Mouse (Mus musculus): ENCODE measurements around the gene Cwc25. TPM values are rescaled to one million over a fixed set of nuclear protein-coding genes. Genes with fewer than 3 reads are reported as not detected.

The Cwc25 gene
- polyA plus RNA-seq, 1 experiment from 2014 or later = 16.8 TPM

- Histone ChIP-seq H3K4me3 (ENCODE audit: low read depth, low read length) (peak overlapping the region; percentile 89), H3K27me3 (ENCODE audit: control insufficient read depth, insufficient read depth, low read length) (no peaks in the 10 kb centered on the region), H3K9me3 (ENCODE audit: control insufficient read depth, low read depth, low read length) (no peaks in the 10 kb centered on the region), H3K36me3 (ENCODE audit: control insufficient read depth, insufficient read depth, low read length) (no peaks in the 10 kb centered on the region), H3K9ac (replicated peaks; ENCODE audit: low read depth, low read length) (peak overlapping the region; percentile 96), H3K27ac (ENCODE audit: low read length) (peak overlapping the region; percentile 99), H3K4me2 (replicated peaks; ENCODE audit: low read depth, low read length) (peak overlapping the region; percentile 93), H3K4me1 (ENCODE audit: control insufficient read depth, insufficient read depth, low read length) (peaks cover 49% of the 10 kb centered on the region)
- peak; percentile 50 for ATAC-seq (ENCODE audit: insufficient number of reproducible peaks, insufficient read depth, low FRiP score, low read depth)
- 0% methylated on average over 9 of the region's 9 CpGs for WGBS
Measured at GRCm38 (mm10) chr11:97699626-97700002, 66.7 kb downstream of the Cwc25 start.

GRCm38 (mm10) chr11:97698741-97699611 is 67.4 kb downstream of the Cwc25 start:
- H3K4me1 ChIP-seq (ENCODE audit: control insufficient read depth, insufficient read depth, low read length) = peaks cover 49% of the 10 kb centered on the region

GRCm38 (mm10) chr11:97697891-97698529 is 68.3 kb downstream of the Cwc25 start:
- peak overlapping the region; percentile 89 for H3K4me3 ChIP-seq (ENCODE audit: low read depth, low read length)
- peak overlapping the region; percentile 96 for H3K9ac ChIP-seq (replicated peaks; ENCODE audit: low read depth, low read length)
- H3K4me2 ChIP-seq (replicated peaks; ENCODE audit: low read depth, low read length) = peak overlapping the region; percentile 93
- H3K27ac ChIP-seq (ENCODE audit: low read length) = peak overlapping the region; percentile 99
- H3K9me3 ChIP-seq (ENCODE audit: control insufficient read depth, low read depth, low read length) = no peaks in the 10 kb centered on the region
- no peak for ATAC-seq (ENCODE audit: insufficient number of reproducible peaks, insufficient read depth, low FRiP score, low read depth)
- peaks cover 46% of the 10 kb centered on the region for H3K4me1 ChIP-seq (ENCODE audit: control insufficient read depth, insufficient read depth, low read length)
- H3K27me3 ChIP-seq (ENCODE audit: control insufficient read depth, insufficient read depth, low read length) = no peaks in the 10 kb centered on the region
- peaks cover 7% of the 10 kb centered on the region for H3K36me3 ChIP-seq (ENCODE audit: control insufficient read depth, insufficient read depth, low read length)
- 2% methylated on average over 14 of the region's 14 CpGs for WGBS

More at GRCm38 (mm10) chr11:97698741-97699611, 67.4 kb downstream of the Cwc25 start:
- H3K4me2 ChIP-seq (replicated peaks; ENCODE audit: low read depth, low read length) = peak overlapping the region; percentile 93
- H3K27me3 ChIP-seq (ENCODE audit: control insufficient read depth, insufficient read depth, low read length) = no peaks in the 10 kb centered on the region
- H3K9me3 ChIP-seq (ENCODE audit: control insufficient read depth, low read depth, low read length) = no peaks in the 10 kb centered on the region
- H3K4me3 ChIP-seq (ENCODE audit: low read depth, low read length) = peak overlapping the region; percentile 89
- peak overlapping the region; percentile 96 for H3K9ac ChIP-seq (replicated peaks; ENCODE audit: low read depth, low read length)
- WGBS = under 1% methylated on average over 63 of the region's 63 CpGs
- no peaks in the 10 kb centered on the region for H3K36me3 ChIP-seq (ENCODE audit: control insufficient read depth, insufficient read depth, low read length)
- no peak for ATAC-seq (ENCODE audit: insufficient number of reproducible peaks, insufficient read depth, low FRiP score, low read depth)
- H3K27ac ChIP-seq (ENCODE audit: low read length) = peak overlapping the region; percentile 99

- no peaks in the 10 kb centered on the region for H3K27me3 ChIP-seq (ENCODE audit: control insufficient read depth, insufficient read depth, low read length)
- no peak overlapping the region for H3K9ac ChIP-seq (replicated peaks; ENCODE audit: low read depth, low read length)
- no peak for ATAC-seq (ENCODE audit: insufficient number of reproducible peaks, insufficient read depth, low FRiP score, low read depth)
- H3K4me1 ChIP-seq (ENCODE audit: control insufficient read depth, insufficient read depth, low read length) = peaks cover 46% of the 10 kb centered on the region
- peak overlapping the region; percentile 99 for H3K27ac ChIP-seq (ENCODE audit: low read length)
- WGBS = 47% methylated on average over 11 of the region's 11 CpGs
- peak overlapping the region; percentile 93 for H3K4me2 ChIP-seq (replicated peaks; ENCODE audit: low read depth, low read length)
- H3K9me3 ChIP-seq (ENCODE audit: control insufficient read depth, low read depth, low read length) = no peaks in the 10 kb centered on the region
- H3K36me3 ChIP-seq (ENCODE audit: control insufficient read depth, insufficient read depth, low read length) = peaks cover 13% of the 10 kb centered on the region
- H3K4me3 ChIP-seq (ENCODE audit: low read depth, low read length) = peak overlapping the region; percentile 89
Measured at GRCm38 (mm10) chr11:97697199-97697890, 69.0 kb downstream of the Cwc25 start.

GRCm38 (mm10) chr11:97696669-97697068 is 69.7 kb downstream of the Cwc25 start:
- WGBS = 69% methylated on average over 8 of the region's 8 CpGs
- Histone ChIP-seq H3K4me2 (replicated peaks; ENCODE audit: low read depth, low read length) (no peak overlapping the region), H3K4me1 (ENCODE audit: control insufficient read depth, insufficient read depth, low read length) (peaks cover 42% of the 10 kb centered on the region), H3K4me3 (ENCODE audit: low read depth, low read length) (no peak overlapping the region), H3K9me3 (ENCODE audit: control insufficient read depth, low read depth, low read length) (no peaks in the 10 kb centered on the region), H3K27me3 (ENCODE audit: control insufficient read depth, insufficient read depth, low read length) (no peaks in the 10 kb centered on the region), H3K27ac (ENCODE audit: low read length) (no peak overlapping the region), H3K36me3 (ENCODE audit: control insufficient read depth, insufficient read depth, low read length) (peaks cover 20% of the 10 kb centered on the region), H3K9ac (replicated peaks; ENCODE audit: low read depth, low read length) (no peak overlapping the region)
- ATAC-seq (ENCODE audit: insufficient number of reproducible peaks, insufficient read depth, low FRiP score, low read depth) = no peak

GRCm38 (mm10) chr11:97695712-97696401 is 70.5 kb downstream of the Cwc25 start:
- ATAC-seq (ENCODE audit: insufficient number of reproducible peaks, insufficient read depth, low FRiP score, low read depth) = no peak
- Histone ChIP-seq H3K27me3 (ENCODE audit: control insufficient read depth, insufficient read depth, low read length) (no peaks in the 10 kb centered on the region), H3K27ac (ENCODE audit: low read length) (peak overlapping the region; percentile 15; the same call in 1 of the 2 replicates), H3K4me2 (replicated peaks; ENCODE audit: low read depth, low read length) (peak overlapping the region; percentile 10; the same call in 1 of the 2 replicates), H3K4me1 (ENCODE audit: control insufficient read depth, insufficient read depth, low read length) (peaks cover 34% of the 10 kb centered on the region), H3K9me3 (ENCODE audit: control insufficient read depth, low read depth, low read length) (no peaks in the 10 kb centered on the region), H3K4me3 (ENCODE audit: low read depth, low read length) (no peak overlapping the region), H3K9ac (replicated peaks; ENCODE audit: low read depth, low read length) (no peak overlapping the region), H3K36me3 (ENCODE audit: control insufficient read depth, insufficient read depth, low read length) (peaks cover 28% of the 10 kb centered on the region)
- 38% methylated on average over 9 of the region's 9 CpGs for WGBS
